Mouse (Mus musculus) lung, postnatal 0 days (tissue): ENCODE results near the gene Mapk1ip1l. TPM values are rescaled to one million over a fixed set of nuclear protein-coding genes. Genes with fewer than 3 reads are reported as not detected.

Experiments used
- ATAC-seq: fragments of 200-750 bp; cut with Nextera tagmentation; 2 replicates; pipeline ENCODE4 v1.8.0; 2017; ENCODE audit warnings: moderate library complexity
- DNase-seq: peaks from one replicate; pipeline ENCODE4 v3.0.0-alpha.2; 2016; ENCODE audit warnings: low spot score
- H3K27ac ChIP-seq: fragments of 300-500 bp; sonication (generic); 2 replicates; pipeline ENCODE4 v1.5.1; 2014; ENCODE audit warnings: antibody characterized with exemption, mild to moderate bottlenecking, low read length, mixed read lengths
- H3K27me3 ChIP-seq: fragments of 300-500 bp; sonication (generic); replicated peaks from 2 replicates; pipeline ENCODE4 v1.6.1; 2014; ENCODE audit warnings: low read length, mixed read lengths; ENCODE audit not compliant: insufficient read depth
- H3K36me3 ChIP-seq: fragments of 300-500 bp; sonication (generic); 2 replicates; pipeline ENCODE4 v1.6.1; 2014; ENCODE audit warnings: low read length, mixed read lengths; ENCODE audit not compliant: insufficient read depth
- H3K4me1 ChIP-seq: fragments of 300-500 bp; sonication (generic); 2 replicates; pipeline ENCODE4 v1.6.1; 2014; ENCODE audit warnings: antibody characterized with exemption, low read depth, low read length, mixed read lengths; ENCODE audit not compliant: insufficient read depth
- H3K4me2 ChIP-seq: fragments of 300-500 bp; sonication (generic); replicated peaks from 2 replicates; pipeline ENCODE4 v1.6.1; 2014; ENCODE audit warnings: low read depth, mild to moderate bottlenecking, low read length, moderate library complexity, mixed read lengths
- H3K4me3 ChIP-seq: fragments of 300-500 bp; sonication (generic); 2 replicates; pipeline ENCODE4 v1.5.1; 2014; ENCODE audit warnings: low read depth, low read length
- H3K9ac ChIP-seq: fragments of 300-500 bp; sonication (generic); replicated peaks from 2 replicates; pipeline ENCODE4 v1.6.1; 2014; ENCODE audit warnings: low read depth, mild to moderate bottlenecking
- H3K9me3 ChIP-seq: fragments of 300-500 bp; sonication (generic); 2 replicates; pipeline ENCODE4 v1.6.1; 2016; ENCODE audit warnings: low read length, mixed read lengths
- CTCF ChIP-seq: IDR thresholded peaks from 2 replicates; pipeline ENCODE4 v1.5.1; 2016; ENCODE audit warnings: antibody characterized with exemption, mild to moderate bottlenecking
- EP300 ChIP-seq: IDR thresholded peaks from 2 replicates; pipeline ENCODE4 v1.6.1; 2016; ENCODE audit warnings: antibody characterized with exemption, mild to moderate bottlenecking, control low read depth
- WGBS: fragments of 180-500 bp; shearing (Covaris S2); extraction: QIAGEN DNeasy Blood & Tissue Kit; methylation state at CpG from one replicate; pipeline ENCODE4 v1.1.7; 2014; 5-methylcytosine and 5-hydroxymethylcytosine counted together
- polyA plus RNA-seq: library from polyadenylated mRNA; unstranded; fragments of >200 nt; fragmentation: Nextera tagmentation; extraction: Ambion mirVana; gene quantifications from 2 replicates; pipeline ENCODE4 v1.2.1, GENCODE M21; 2015

The Mapk1ip1l gene
- polyA plus RNA-seq, 1 experiment from 2014 or later: 19.9 TPM

DNA sequence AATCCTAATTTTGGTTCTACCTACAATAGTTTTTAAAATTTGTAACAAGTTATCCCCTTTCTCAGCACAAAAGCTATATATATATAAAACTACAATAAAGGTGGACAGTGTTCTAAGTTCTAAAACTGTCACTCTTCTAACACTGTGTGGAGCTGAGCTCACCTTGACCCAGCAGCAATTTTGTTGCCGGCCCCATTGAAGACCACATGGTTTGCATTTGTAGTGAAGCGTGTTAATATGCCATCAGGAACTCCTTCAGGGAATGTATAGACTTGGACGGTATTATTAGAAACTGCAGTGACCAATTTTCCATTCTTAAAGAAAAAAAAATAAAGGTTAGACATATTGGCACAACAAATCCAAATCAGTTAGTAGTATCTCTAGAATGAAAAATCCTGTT, 24.3 kb upstream of the Mapk1ip1l start:
- DNase-seq: no peak
- Histone ChIP-seq H3K4me1 (no peaks in the 10 kb centered on the region; the same call in 1 of the 2 replicates), H3K27me3 (no peaks in the 10 kb centered on the region), H3K9me3 (no peaks in the 10 kb centered on the region), H3K4me2 (no peak overlapping the region), H3K9ac (no peak overlapping the region), H3K27ac (no peak overlapping the region), H3K36me3 (no peaks in the 10 kb centered on the region), H3K4me3 (no peak overlapping the region)
- no peak for ATAC-seq
- WGBS: 86% methylated on average over 3 of the region's 3 CpGs
- no peak for TF ChIP-seq CTCF
- no peak for TF ChIP-seq EP300

DNA sequence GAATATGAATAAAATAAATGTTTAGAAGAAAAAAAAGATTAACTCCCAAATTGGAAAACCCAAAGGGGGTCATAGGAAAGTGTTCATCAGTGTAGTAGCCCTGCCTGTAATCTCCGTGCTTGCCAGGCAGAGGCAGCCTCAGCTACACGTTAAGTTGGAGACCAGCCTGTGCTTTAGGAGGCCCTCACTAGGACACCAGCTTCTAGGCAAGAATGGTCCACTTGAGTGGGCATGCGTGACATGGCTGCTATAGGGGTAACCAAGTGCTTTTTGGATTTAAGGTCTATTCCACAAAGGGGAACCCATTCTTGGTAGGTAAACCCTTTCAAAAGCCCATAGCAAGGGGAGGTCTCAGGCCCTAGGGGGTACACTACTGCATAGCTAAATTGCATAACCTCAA, 22.6 kb upstream of the Mapk1ip1l start:
- Histone ChIP-seq H3K4me1 (no peaks in the 10 kb centered on the region; the same call in 1 of the 2 replicates), H3K9ac (no peak overlapping the region), H3K4me3 (no peak overlapping the region), H3K4me2 (no peak overlapping the region), H3K27me3 (no peaks in the 10 kb centered on the region), H3K27ac (no peak overlapping the region), H3K36me3 (no peaks in the 10 kb centered on the region), H3K9me3 (no peaks in the 10 kb centered on the region)
- WGBS: 12% methylated on average over 3 of the region's 3 CpGs
- DNase-seq (no peak), ATAC-seq (no peak)
- no peak for TF ChIP-seq EP300
- no peak for TF ChIP-seq CTCF

DNA sequence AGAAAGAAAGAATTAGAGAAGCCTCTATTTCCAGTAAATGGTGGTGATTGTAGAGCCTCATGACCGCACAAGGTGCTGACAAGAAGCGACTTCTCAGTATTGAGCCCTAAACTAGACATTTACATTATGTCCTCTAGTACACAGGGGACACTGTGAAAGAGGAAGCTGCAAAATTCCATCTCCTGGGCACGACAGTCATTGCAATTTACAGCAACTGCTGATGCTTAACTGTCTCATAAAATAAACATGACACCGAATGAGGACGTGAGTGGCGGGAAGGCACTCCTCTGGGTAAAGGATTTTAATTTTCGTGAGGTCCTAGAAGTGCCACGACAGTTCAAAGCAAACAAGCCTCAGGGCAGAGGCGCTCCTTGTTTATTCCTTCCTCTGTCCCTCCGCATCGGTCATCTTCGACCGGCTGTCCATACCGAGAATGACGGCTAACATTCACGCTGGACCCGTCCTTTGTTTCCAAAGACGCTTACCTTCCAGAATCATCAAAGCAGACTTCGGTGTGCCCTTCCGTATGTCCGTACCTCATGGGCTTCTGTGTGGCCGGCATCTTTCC, 21.9 kb upstream of the Mapk1ip1l start:
- WGBS: 1% methylated on average over 22 of the region's 22 CpGs
- H3K4me3 ChIP-seq: peak overlapping the region; percentile 82
- H3K9ac ChIP-seq: peak overlapping the region; percentile 51
- H3K27ac ChIP-seq: peak overlapping the region; percentile 27; the same call in 1 of the 2 replicates
- H3K4me2 ChIP-seq: peak overlapping the region; percentile 81
- no peaks in the 10 kb centered on the region for H3K9me3 ChIP-seq
- no peaks in the 10 kb centered on the region for H3K36me3 ChIP-seq
- no peak for ATAC-seq
- H3K27me3 ChIP-seq: no peaks in the 10 kb centered on the region
- DNase-seq: peak; percentile 24
- no peaks in the 10 kb centered on the region; the same call in 1 of the 2 replicates for H3K4me1 ChIP-seq
- TF ChIP-seq EP300 (no peak), CTCF (no peak)

DNA sequence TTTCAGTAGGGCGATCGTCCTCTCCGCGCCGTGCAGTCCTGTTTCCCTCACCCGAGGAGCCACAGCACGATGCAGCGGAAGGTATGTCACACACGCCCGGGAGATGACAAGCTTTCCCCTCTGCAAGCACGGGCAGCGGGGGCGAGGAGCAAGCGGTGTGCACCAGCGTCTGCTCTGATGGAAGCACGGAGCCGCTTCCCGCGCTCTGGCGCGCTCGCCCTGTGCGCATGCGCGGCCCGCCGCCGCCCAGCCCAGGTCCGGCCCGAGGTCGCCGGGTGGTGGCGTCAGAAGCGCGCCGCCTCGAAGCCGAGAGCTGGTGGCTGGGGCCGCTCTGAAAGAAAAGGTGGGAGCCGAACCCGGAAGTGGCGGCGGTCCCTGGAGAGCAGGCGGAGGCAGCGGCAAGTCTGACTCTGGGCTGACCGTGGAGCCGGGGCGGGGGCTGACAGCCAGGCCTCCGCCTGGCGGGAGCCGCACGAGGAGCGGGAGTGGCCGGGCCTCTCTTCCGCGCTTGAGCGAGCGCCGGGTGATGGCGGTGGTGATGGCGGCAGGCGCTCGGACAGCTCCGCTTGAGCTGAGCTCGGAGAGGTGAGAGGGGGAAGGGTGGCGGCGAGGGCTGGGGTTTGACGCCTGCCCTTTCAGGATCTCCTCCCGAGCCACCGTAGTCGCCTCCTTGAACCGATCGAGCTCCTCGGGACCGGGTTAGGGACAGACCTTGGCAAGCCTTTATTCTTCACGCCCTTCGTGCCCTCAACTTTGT, 21.3 kb upstream of the Mapk1ip1l start, which contains the start of the genes Wdhd1 and Socs4:
Wdhd1 (minus strand) TSS at position 221 of the 757 bp plus-strand sequence.
Socs4 (plus strand) TSS at position 295 of the 757 bp plus-strand sequence.
- H3K4me2 ChIP-seq: peak within 1 kb of the TSS; percentile 81
- TF ChIP-seq CTCF: peak; percentile 46
- TF ChIP-seq EP300: no peak
- H3K9me3 ChIP-seq: no peaks in the 10 kb centered on the region
- peak within 1 kb of the TSS; percentile 97 for H3K27ac ChIP-seq
- no peaks in the 10 kb centered on the region for H3K27me3 ChIP-seq
- WGBS: under 1% methylated on average over 60 of the region's 77 CpGs
- H3K4me1 ChIP-seq: no peaks in the 10 kb centered on the region; the same call in 1 of the 2 replicates
- H3K4me3 ChIP-seq: peak within 1 kb of the TSS; percentile 82
- no peaks in the 10 kb centered on the region for H3K36me3 ChIP-seq
- H3K9ac ChIP-seq: peak within 1 kb of the TSS; percentile 51
- DNase-seq (peak; percentile 97), ATAC-seq (peak; percentile 98)

DNA sequence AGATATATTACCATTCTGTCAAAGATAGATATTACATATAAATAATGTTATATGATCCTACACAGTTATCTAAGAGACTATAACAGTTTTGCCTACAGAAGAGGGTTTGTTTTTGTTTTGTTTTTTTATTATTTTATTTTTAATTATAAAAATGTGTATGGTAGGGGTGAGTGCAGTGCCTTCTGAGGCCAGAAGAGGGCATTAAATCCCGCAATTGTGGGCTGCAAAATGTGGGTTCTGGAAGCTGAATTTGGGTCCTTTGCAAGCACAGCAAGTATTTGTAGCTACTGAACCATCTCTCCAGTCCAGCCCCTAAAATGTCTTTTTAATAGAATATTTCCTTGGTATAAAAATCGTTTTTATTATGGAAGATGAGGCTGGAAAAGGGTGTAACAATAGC, 19.0 kb upstream of the Mapk1ip1l start:
- DNase-seq (no peak), ATAC-seq (no peak)
- H3K4me3 ChIP-seq: no peak overlapping the region
- no peak overlapping the region for H3K9ac ChIP-seq
- WGBS: 84% methylated on average over 2 of the region's 2 CpGs
- no peaks in the 10 kb centered on the region; the same call in 1 of the 2 replicates for H3K4me1 ChIP-seq
- no peaks in the 10 kb centered on the region for H3K9me3 ChIP-seq
- H3K27me3 ChIP-seq: no peaks in the 10 kb centered on the region
- H3K4me2 ChIP-seq: no peak overlapping the region
- H3K27ac ChIP-seq: no peak overlapping the region
- no peaks in the 10 kb centered on the region for H3K36me3 ChIP-seq
- TF ChIP-seq EP300 (no peak), CTCF (peak; percentile 33)

DNA sequence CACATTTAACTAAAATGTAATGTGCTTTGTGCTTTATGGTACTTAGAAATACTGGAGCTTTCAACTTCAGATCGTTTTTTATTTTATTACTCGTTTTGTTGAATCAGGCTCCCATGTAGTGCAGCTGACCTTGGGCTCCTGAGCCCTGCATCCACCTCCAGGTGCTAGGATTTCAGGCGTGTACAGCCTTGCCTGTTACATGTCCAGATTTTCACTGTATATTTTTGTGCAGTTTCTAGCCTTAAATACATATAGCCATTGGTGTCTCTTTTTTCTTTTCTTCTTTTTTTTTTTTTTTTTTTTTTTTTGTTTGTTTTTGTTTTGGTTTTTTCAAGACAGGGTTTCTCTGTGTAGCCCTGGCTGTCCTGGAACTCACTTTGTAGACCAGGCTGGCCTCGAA, 16.5 kb upstream of the Mapk1ip1l start:
- H3K4me1 ChIP-seq: no peaks in the 10 kb centered on the region; the same call in 1 of the 2 replicates
- H3K9me3 ChIP-seq: no peaks in the 10 kb centered on the region
- no peaks in the 10 kb centered on the region for H3K36me3 ChIP-seq
- no peak for DNase-seq
- TF ChIP-seq CTCF (no peak), EP300 (no peak)
- H3K4me3 ChIP-seq: no peak overlapping the region
- H3K4me2 ChIP-seq: no peak overlapping the region
- no peaks in the 10 kb centered on the region for H3K27me3 ChIP-seq
- no peak for ATAC-seq
- H3K27ac ChIP-seq: no peak overlapping the region
- 87% methylated on average over 4 of the region's 4 CpGs for WGBS
- no peak overlapping the region for H3K9ac ChIP-seq
